Mouse (Mus musculus): Measurements from ENCODE around the gene Cdkn2d. TPM values are rescaled to one million over a fixed set of nuclear protein-coding genes. Genes with fewer than 3 reads are reported as not detected.
"Not testable (repeated sequence)": the region's sequence is repeated elsewhere in the genome, so short reads cannot be mapped to it uniquely, and the experiment has no call there.

Cdkn2d gene
- polyA plus RNA-seq, 1 experiment from 2014 or later: 57.7 TPM

DNA sequence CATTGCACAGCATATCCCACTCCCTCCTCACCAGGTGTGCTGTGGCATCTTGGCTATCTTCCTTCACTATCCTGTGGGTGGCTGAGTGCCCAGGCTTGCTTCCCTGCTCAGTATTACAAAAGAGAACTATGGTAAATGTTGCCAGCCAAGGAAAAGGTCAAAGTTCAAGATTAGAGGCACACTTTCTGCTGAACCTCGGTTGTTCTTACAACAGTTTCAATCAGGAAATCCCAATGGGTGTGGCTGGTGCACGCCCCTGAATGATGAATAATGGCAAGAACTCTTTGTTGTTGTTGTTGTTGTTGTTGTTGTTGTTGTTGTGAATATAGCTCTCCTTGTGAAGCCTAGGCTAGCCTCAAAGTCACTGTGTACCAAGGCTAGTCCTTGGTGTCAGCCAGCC lies 29.4 kb downstream of the Cdkn2d start:
- H3K27me3 ChIP-seq (ENCODE audit: control insufficient read depth, insufficient read depth, low read depth, low read length): no peaks in the 10 kb centered on the region
- H3K9me3 ChIP-seq (ENCODE audit: control insufficient read depth, low read length): no peaks in the 10 kb centered on the region
- no peak overlapping the region for H3K9ac ChIP-seq (ENCODE audit: low read length)
- no peak for ATAC-seq (ENCODE audit: low read depth)
- peaks cover 18% of the 10 kb centered on the region for H3K4me1 ChIP-seq (replicated peaks; ENCODE audit: control insufficient read depth, insufficient read depth, low read length)
- H3K4me2 ChIP-seq (ENCODE audit: low read depth, low read length): no peak overlapping the region
- H3K36me3 ChIP-seq (ENCODE audit: control insufficient read depth, insufficient read depth, low read length): peaks cover under 1% of the 10 kb centered on the region; the same call in 1 of the 2 replicates
- no peak overlapping the region for H3K27ac ChIP-seq (ENCODE audit: low read length)
- WGBS: 45% methylated on average over 2 of the region's 2 CpGs
- H3K4me3 ChIP-seq (ENCODE audit: low read length): no peak overlapping the region

DNA sequence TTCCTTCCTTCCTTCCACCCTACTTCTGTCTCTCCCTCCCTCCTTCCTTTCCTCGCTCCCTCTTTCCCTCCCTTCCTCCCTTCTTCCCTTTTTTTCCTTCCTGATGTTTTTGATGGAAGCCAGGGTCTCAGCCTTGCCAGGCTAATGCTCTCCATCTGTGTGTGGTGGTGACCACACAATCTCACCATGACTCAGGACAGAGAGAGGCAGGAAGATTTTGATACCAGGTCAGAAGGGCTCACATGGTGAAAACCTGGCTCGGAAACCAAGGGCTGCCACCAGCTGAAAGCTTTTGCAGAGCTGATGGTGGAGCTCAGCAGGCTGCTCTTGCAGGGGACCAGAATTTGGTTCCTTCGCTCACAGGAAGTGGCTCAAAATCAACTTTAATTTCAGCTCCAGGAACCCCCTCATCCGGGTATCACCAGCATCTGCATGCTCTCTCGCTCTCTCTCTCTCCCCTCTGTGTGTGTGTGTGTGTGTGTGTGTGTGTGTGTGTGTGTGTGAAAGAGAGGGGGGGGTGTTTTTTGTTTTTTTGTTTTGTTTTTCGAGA lies 30.6 kb downstream of the Cdkn2d start:
- H3K27me3 ChIP-seq (ENCODE audit: control insufficient read depth, insufficient read depth, low read depth, low read length): no peaks in the 10 kb centered on the region
- no peaks in the 10 kb centered on the region for H3K9me3 ChIP-seq (ENCODE audit: control insufficient read depth, low read length)
- no peak overlapping the region for H3K27ac ChIP-seq (ENCODE audit: low read length)
- WGBS: 67% methylated on average over 6 of the region's 6 CpGs
- H3K4me2 ChIP-seq (ENCODE audit: low read depth, low read length): no peak overlapping the region
- ATAC-seq (ENCODE audit: low read depth): no peak
- H3K9ac ChIP-seq (ENCODE audit: low read length): no peak overlapping the region
- H3K4me3 ChIP-seq (ENCODE audit: low read length): no peak overlapping the region
- no peaks in the 10 kb centered on the region for H3K36me3 ChIP-seq (ENCODE audit: control insufficient read depth, insufficient read depth, low read length)
- peaks cover 5% of the 10 kb centered on the region; the same call in 1 of the 2 replicates for H3K4me1 ChIP-seq (replicated peaks; ENCODE audit: control insufficient read depth, insufficient read depth, low read length)

DNA sequence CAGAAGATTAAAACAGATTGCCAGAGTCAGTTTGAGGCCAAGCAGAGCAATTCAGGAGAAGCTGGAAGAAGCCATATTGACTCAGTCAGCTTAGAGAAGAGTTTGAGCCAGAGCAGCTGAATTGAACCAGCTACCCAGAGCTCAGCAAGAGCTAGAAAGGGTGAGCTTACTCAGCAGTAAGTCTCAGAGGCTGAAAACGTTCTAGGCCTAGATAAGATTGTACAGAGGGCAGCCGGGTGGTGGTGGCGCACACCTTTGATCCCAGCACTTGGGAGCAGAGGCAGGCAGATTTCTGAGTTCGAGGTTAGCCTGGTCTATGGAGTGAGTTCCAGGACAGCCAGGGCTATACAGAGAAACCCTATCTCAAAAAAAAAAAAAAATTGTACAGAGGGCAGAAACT lies 34.9 kb downstream of the Cdkn2d start:
- H3K4me2 ChIP-seq (ENCODE audit: low read depth, low read length); H3K36me3 ChIP-seq (ENCODE audit: control insufficient read depth, insufficient read depth, low read length); H3K9ac ChIP-seq (ENCODE audit: low read length); H3K9me3 ChIP-seq (ENCODE audit: control insufficient read depth, low read length); H3K27ac ChIP-seq (ENCODE audit: low read length); H3K4me1 ChIP-seq (replicated peaks; ENCODE audit: control insufficient read depth, insufficient read depth, low read length); H3K27me3 ChIP-seq (ENCODE audit: control insufficient read depth, insufficient read depth, low read depth, low read length); ATAC-seq (ENCODE audit: low read depth); H3K4me3 ChIP-seq (ENCODE audit: low read length): not testable (repeated sequence)
- WGBS: 75% methylated on average over 4 of the region's 4 CpGs

DNA sequence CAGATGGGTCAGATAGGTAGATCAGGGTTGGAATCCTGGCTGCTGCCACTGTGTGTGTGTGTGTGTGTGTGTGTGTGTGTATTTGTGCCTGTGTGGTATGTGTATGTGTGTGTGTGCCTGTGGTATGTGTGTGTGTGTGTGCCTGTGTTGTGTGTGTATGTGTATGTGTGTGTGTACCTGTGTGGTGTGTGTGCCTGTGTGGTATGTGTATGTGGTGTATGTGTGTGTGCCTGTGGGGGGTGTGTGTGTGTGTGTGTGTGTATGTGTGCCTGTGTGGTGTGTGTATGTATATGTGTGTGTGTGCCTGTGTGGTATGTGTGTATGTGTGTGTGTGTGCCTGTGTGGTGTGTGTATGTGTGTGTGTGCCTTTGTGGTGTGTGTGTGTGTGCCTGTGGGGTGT lies 36.5 kb downstream of the Cdkn2d start:
- ATAC-seq (ENCODE audit: low read depth): no peak
- H3K4me2 ChIP-seq (ENCODE audit: low read depth, low read length): no peak overlapping the region
- H3K36me3 ChIP-seq (ENCODE audit: control insufficient read depth, insufficient read depth, low read length): no peaks in the 10 kb centered on the region
- H3K4me3 ChIP-seq (ENCODE audit: low read length): no peak overlapping the region
- no peak overlapping the region for H3K27ac ChIP-seq (ENCODE audit: low read length)
- no peaks in the 10 kb centered on the region for H3K4me1 ChIP-seq (replicated peaks; ENCODE audit: control insufficient read depth, insufficient read depth, low read length)
- H3K9me3 ChIP-seq (ENCODE audit: control insufficient read depth, low read length): no peaks in the 10 kb centered on the region
- no peak overlapping the region for H3K9ac ChIP-seq (ENCODE audit: low read length)
- peaks cover 22% of the 10 kb centered on the region for H3K27me3 ChIP-seq (ENCODE audit: control insufficient read depth, insufficient read depth, low read depth, low read length)

DNA sequence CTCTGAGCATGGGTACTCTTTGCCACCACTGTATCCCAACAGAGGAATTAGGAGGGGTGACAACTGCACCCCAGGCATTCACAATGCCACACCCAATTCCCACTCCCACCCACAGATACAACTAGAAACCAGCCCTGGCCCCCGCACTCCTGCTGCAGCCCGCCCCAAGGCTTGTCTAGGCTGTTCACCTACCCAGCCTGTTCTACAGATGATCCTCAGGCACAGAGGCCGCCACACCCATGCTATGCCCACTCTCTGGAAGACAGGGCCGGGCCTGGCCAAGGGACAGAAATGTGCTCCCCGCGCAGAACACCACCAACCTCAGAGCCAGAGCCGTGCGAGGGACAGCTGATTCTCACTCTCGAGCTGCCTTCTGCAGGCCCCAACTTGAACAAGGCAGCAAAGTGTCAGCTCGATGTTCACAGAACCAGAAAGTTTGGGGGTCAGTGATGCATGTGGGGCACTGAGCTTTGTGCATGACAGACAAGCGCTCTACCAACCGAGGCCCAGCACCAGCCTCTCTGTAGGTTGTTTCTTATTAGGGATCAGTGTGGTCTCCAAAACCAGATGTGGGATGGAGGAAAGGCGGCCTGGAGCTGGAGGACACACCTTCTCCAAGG lies 40.0 kb downstream of the Cdkn2d start:
- WGBS: 50% methylated on average over 13 of the region's 13 CpGs
- no peak overlapping the region for H3K4me3 ChIP-seq (ENCODE audit: low read length)
- no peak for ATAC-seq (ENCODE audit: low read depth)
- H3K27me3 ChIP-seq (ENCODE audit: control insufficient read depth, insufficient read depth, low read depth, low read length): peaks cover 52% of the 10 kb centered on the region
- H3K9ac ChIP-seq (ENCODE audit: low read length): no peak overlapping the region
- no peaks in the 10 kb centered on the region for H3K36me3 ChIP-seq (ENCODE audit: control insufficient read depth, insufficient read depth, low read length)
- no peak overlapping the region for H3K27ac ChIP-seq (ENCODE audit: low read length)
- H3K4me2 ChIP-seq (ENCODE audit: low read depth, low read length): no peak overlapping the region
- no peaks in the 10 kb centered on the region for H3K9me3 ChIP-seq (ENCODE audit: control insufficient read depth, low read length)
- peaks cover 5% of the 10 kb centered on the region; the same call in 1 of the 2 replicates for H3K4me1 ChIP-seq (replicated peaks; ENCODE audit: control insufficient read depth, insufficient read depth, low read length)

DNA sequence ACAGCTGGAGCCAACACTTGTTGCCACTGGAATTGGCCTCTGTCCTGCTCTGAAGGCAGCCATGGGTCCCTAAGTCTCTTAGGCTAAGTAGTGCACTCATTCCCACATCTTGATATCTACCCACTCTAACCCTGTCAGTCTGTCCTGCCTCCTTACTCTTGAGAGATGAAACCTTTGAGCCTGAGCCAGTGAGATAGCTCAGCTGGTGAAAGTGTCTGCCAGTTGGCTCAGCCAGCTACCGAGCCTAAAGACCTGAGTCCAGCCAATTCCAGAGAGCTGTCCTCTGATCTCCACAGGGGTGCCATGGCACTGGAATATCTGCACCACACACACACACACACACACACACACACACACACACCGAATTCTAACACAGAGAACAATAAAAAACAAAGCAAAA lies 40.7 kb downstream of the Cdkn2d start:
- 38% methylated on average over 2 of the region's 2 CpGs for WGBS
- peaks cover 5% of the 10 kb centered on the region; the same call in 1 of the 2 replicates for H3K4me1 ChIP-seq (replicated peaks; ENCODE audit: control insufficient read depth, insufficient read depth, low read length)
- no peaks in the 10 kb centered on the region for H3K36me3 ChIP-seq (ENCODE audit: control insufficient read depth, insufficient read depth, low read length)
- H3K9ac ChIP-seq (ENCODE audit: low read length): no peak overlapping the region
- no peak for ATAC-seq (ENCODE audit: low read depth)
- peaks cover 56% of the 10 kb centered on the region for H3K27me3 ChIP-seq (ENCODE audit: control insufficient read depth, insufficient read depth, low read depth, low read length)
- H3K9me3 ChIP-seq (ENCODE audit: control insufficient read depth, low read length): no peaks in the 10 kb centered on the region
- H3K27ac ChIP-seq (ENCODE audit: low read length): no peak overlapping the region
- H3K4me2 ChIP-seq (ENCODE audit: low read depth, low read length): no peak overlapping the region
- no peak overlapping the region for H3K4me3 ChIP-seq (ENCODE audit: low read length)

DNA sequence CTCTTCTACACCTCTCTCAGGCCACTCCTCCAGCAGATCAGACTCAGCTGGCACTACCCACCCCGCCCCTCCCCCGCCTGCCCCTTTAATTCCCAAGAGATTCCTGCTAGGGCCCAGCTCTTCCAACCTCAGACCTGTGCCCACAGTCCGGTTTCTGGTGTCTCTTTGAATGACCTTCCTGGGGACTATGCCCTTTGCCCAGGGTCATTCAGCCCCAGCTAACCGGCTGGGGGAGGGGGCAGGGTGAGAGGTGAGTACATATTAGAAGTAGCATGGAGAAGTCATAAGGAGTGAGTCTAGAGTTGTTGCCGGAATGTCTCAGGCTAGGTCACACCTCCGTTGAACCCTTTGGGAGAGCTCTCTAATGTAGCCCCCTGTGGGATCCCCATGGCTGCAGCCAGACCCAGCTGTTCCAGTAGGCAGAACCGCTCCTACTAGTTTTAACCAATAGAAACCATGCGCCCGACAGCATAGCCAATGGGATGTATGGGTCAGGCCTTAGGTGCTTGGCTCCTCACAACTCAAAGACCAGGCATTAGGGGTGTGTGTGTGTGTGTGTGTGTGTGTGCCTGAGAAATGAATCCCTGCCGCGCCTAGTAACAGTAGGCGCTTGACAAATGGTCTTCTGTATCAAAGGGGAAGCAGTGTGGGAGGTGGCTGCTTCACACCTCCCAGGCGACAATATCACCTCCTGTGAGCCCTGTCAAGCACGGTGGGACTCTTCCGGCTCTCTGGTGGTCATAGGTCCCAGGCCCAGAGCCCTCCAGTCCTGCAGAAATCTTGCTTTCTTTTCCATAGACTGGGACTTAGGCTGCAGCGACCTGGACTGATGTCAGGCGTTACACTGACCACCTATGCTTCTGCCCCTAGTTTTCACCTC lies 41.3 kb downstream of the Cdkn2d start:
- WGBS: 20% methylated on average over 17 of the region's 17 CpGs

DNA sequence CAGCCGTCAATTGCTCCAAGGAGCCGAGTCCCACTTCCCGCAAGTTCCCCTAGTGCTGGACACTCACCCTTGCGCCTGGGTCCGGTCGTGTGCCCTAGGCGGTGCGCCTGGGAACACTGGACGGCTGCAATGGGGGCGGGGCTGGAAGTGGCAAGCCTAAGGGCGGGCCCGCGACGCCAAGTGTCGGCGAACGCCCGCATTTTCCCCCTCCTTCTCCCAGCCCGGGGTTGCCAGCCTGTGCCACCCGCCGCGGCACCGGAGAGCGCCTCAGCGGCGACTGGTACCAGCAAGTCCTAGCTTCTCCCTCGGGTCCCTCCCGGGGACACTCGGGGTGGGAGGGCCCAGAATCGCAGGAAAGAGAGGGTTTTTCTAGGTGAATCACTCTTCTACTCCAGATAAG lies 42.9 kb downstream of the Cdkn2d start, which contains the start of gene S1pr5:
Gene S1pr5, minus strand, starts transcription at position 118 of the 400 bp plus-strand sequence.
- 2% methylated on average over 30 of the region's 30 CpGs for WGBS
- peak; percentile 54; the same call in 1 of the 2 replicates for ATAC-seq (ENCODE audit: low read depth)

More for the DNA sequence above, 41.3 kb downstream of the Cdkn2d start:
- H3K27ac ChIP-seq (ENCODE audit: low read length): no peak overlapping the region
- H3K4me3 ChIP-seq (ENCODE audit: low read length): no peak overlapping the region
- H3K9me3 ChIP-seq (ENCODE audit: control insufficient read depth, low read length): no peaks in the 10 kb centered on the region
- H3K27me3 ChIP-seq (ENCODE audit: control insufficient read depth, insufficient read depth, low read depth, low read length): peaks cover 63% of the 10 kb centered on the region
- peaks cover 9% of the 10 kb centered on the region; the same call in 1 of the 2 replicates for H3K4me1 ChIP-seq (replicated peaks; ENCODE audit: control insufficient read depth, insufficient read depth, low read length)
- no peaks in the 10 kb centered on the region for H3K36me3 ChIP-seq (ENCODE audit: control insufficient read depth, insufficient read depth, low read length)
- ATAC-seq (ENCODE audit: low read depth): peak; percentile 29; the same call in 1 of the 2 replicates
- no peak overlapping the region for H3K9ac ChIP-seq (ENCODE audit: low read length)
- no peak overlapping the region for H3K4me2 ChIP-seq (ENCODE audit: low read depth, low read length)

DNA sequence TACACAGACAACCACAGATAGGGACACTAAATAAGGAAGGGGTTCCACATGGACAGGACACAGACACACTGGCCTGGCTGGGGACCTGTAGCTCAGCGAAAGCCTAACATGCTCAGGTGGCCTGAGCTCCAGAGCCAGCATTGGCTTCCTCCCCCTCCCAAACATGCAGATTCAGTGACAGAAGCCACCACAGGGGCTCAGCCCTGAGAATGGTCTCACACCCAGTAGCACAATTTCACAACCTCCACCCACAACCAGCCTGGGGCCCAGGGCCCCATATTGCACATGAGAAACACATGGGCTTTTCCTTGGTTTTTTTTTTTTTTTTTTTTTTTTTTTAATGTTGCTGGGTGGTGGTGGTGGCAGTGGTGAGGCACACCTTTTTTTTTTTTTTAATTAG lies 44.9 kb downstream of the Cdkn2d start:
- H3K27ac ChIP-seq (ENCODE audit: low read length): no peak overlapping the region
- 91% methylated on average over 1 of the region's 1 CpGs for WGBS
- ATAC-seq (ENCODE audit: low read depth): no peak
- H3K36me3 ChIP-seq (ENCODE audit: control insufficient read depth, insufficient read depth, low read length): no peaks in the 10 kb centered on the region
- H3K9ac ChIP-seq (ENCODE audit: low read length): no peak overlapping the region
- no peak overlapping the region for H3K4me2 ChIP-seq (ENCODE audit: low read depth, low read length)
- H3K4me1 ChIP-seq (replicated peaks; ENCODE audit: control insufficient read depth, insufficient read depth, low read length): peaks cover 17% of the 10 kb centered on the region
- H3K9me3 ChIP-seq (ENCODE audit: control insufficient read depth, low read length): peaks cover 4% of the 10 kb centered on the region; the same call in 1 of the 2 replicates
- peaks cover 87% of the 10 kb centered on the region for H3K27me3 ChIP-seq (ENCODE audit: control insufficient read depth, insufficient read depth, low read depth, low read length)
- H3K4me3 ChIP-seq (ENCODE audit: low read length): no peak overlapping the region

More for the DNA sequence above, 42.9 kb downstream of the Cdkn2d start, which contains the start of gene S1pr5:
- Histone ChIP-seq H3K9me3 (ENCODE audit: control insufficient read depth, low read length) (no peaks in the 10 kb centered on the region), H3K9ac (ENCODE audit: low read length) (0 out of 2 replicates have a peak within 1 kb of the TSS, but pooled peaks have one; percentile 39), H3K36me3 (ENCODE audit: control insufficient read depth, insufficient read depth, low read length) (no peaks in the 10 kb centered on the region), H3K4me1 (replicated peaks; ENCODE audit: control insufficient read depth, insufficient read depth, low read length) (peaks cover 17% of the 10 kb centered on the region), H3K27ac (ENCODE audit: low read length) (no peak within 1 kb of the TSS), H3K27me3 (ENCODE audit: control insufficient read depth, insufficient read depth, low read depth, low read length) (peaks cover 78% of the 10 kb centered on the region), H3K4me3 (ENCODE audit: low read length) (peak within 1 kb of the TSS; percentile 40), H3K4me2 (ENCODE audit: low read depth, low read length) (peak within 1 kb of the TSS; percentile 51)
